Mouse (Mus musculus) MEL (cell line): Measurements from ENCODE around the gene Rxrb. TPM values are rescaled to one million over a fixed set of nuclear protein-coding genes. Genes with fewer than 3 reads are reported as not detected.
A peak's percentile ranks its signal among the peaks of the same experiment; 100 is the strongest.

ENCODE experiments used
- DNase-seq: peaks from one replicate; pipeline ENCODE4 v3.0.0; 2011; ENCODE audit warnings: low read depth, low spot score
- H3K27ac ChIP-seq: 2 replicates; pipeline ENCODE4 v1.5.1; 2012; ENCODE audit warnings: low read depth, mild to moderate bottlenecking, control low read depth, low read length, moderate library complexity; ENCODE audit not compliant: control insufficient read depth
- H3K27me3 ChIP-seq, 2 experiments: fragments of 150-350 bp in 1 of 2; sonication (generic) in 1 of 2; 2 replicates each; pipeline ENCODE4 v1.6.1; 2012; ENCODE audit warnings: low read length in 2 of 2, mild to moderate bottlenecking in 2 of 2, improper control_type of control experiment in 1 of 2, moderate library complexity in 1 of 2; ENCODE audit not compliant: insufficient read depth in 2 of 2, control insufficient read depth in 1 of 2
- H3K36me3 ChIP-seq, 2 experiments: 2 replicates each; pipeline ENCODE4 v1.6.1; 2012 to 2014; ENCODE audit warnings: low read length in 2 of 2, improper control_type of control experiment in 1 of 2, inconsistent platforms in 1 of 2, mild to moderate bottlenecking in 1 of 2; ENCODE audit not compliant: insufficient read depth in 2 of 2, control insufficient read depth in 1 of 2
- H3K4me1 ChIP-seq, 2 experiments: fragments of 150-350 bp in 1 of 2; sonication (generic) in 1 of 2; 2 replicates each; pipeline ENCODE4 v1.6.1; 2012; ENCODE audit warnings: low read length in 2 of 2, improper control_type of control experiment in 1 of 2, mild to moderate bottlenecking in 1 of 2; ENCODE audit not compliant: insufficient read depth in 2 of 2, control insufficient read depth in 1 of 2
- H3K4me3 ChIP-seq, 2 experiments: fragments of 150-350 bp in 1 of 2; sonication (generic) in 1 of 2; 2 replicates each; pipeline ENCODE4 v1.5.1; 2012; ENCODE audit warnings: low read depth in 2 of 2, low read length in 2 of 2, mild to moderate bottlenecking in 2 of 2, moderate library complexity in 2 of 2, control low read depth in 1 of 2, improper control_type of control experiment in 1 of 2; ENCODE audit not compliant: control insufficient read depth in 1 of 2, insufficient read depth in 1 of 2
- H3K79me2 ChIP-seq: 2 replicates; pipeline ENCODE4 v1.6.1; 2012; ENCODE audit warnings: mild to moderate bottlenecking, low read length, moderate library complexity; ENCODE audit not compliant: control insufficient read depth, poor library complexity, insufficient read depth
- H3K9ac ChIP-seq: 2 replicates; pipeline ENCODE4 v1.6.1; 2012; ENCODE audit warnings: low read depth, mild to moderate bottlenecking, control low read depth, low read length, moderate library complexity; ENCODE audit not compliant: control insufficient read depth, poor library complexity, severe bottlenecking
- H3K9me3 ChIP-seq: fragments of 150-350 bp; sonication (generic); replicated peaks from 2 replicates; pipeline ENCODE4 v1.6.1; 2012; ENCODE audit warnings: mild to moderate bottlenecking, low read length, improper control_type of control experiment, moderate library complexity; ENCODE audit not compliant: insufficient read depth
- CHD1 ChIP-seq: IDR thresholded peaks from 2 replicates; pipeline ENCODE4 v1.6.1; 2012; ENCODE audit warnings: low read depth, mild to moderate bottlenecking, inconsistent platforms, low read length, improper control_type of control experiment
- CHD2 ChIP-seq: IDR thresholded peaks from 2 replicates; pipeline ENCODE4 v1.6.1; 2011; ENCODE audit warnings: low read length, improper control_type of control experiment
- CTCF ChIP-seq, 3 experiments: IDR thresholded peaks in 2 of 3; conservative IDR thresholded peaks in 1 of 3; 2 replicates each; pipeline ENCODE4 v1.5.1; 2011 to 2012; ENCODE audit warnings: low read length in 3 of 3, low read depth in 2 of 3, mild to moderate bottlenecking in 2 of 3, improper control_type of control experiment in 1 of 3, inconsistent platforms in 1 of 3, mixed read lengths in 1 of 3, moderate library complexity in 1 of 3; ENCODE audit not compliant: control insufficient read depth in 1 of 3, insufficient read depth in 1 of 3, poor library complexity in 1 of 3, severe bottlenecking in 1 of 3
- MAZ ChIP-seq: IDR thresholded peaks from 2 replicates; pipeline ENCODE4 v1.6.1; 2012; ENCODE audit warnings: low read depth, mild to moderate bottlenecking, inconsistent platforms, low read length, improper control_type of control experiment
- MXI1 ChIP-seq: IDR thresholded peaks from 2 replicates; pipeline ENCODE4 v1.6.1; 2011; ENCODE audit warnings: mild to moderate bottlenecking, low read depth, low read length, improper control_type of control experiment
- NELFE ChIP-seq: IDR thresholded peaks from 2 replicates; pipeline ENCODE4 v1.6.1; 2011; ENCODE audit warnings: low read depth, low read length, improper control_type of control experiment
- NRF1 ChIP-seq: IDR thresholded peaks from 2 replicates; pipeline ENCODE4 v1.6.1; 2014; ENCODE audit warnings: low read depth, mild to moderate bottlenecking, inconsistent platforms, low read length, improper control_type of control experiment, moderate library complexity; ENCODE audit not compliant: poor library complexity, insufficient read depth, severe bottlenecking
- POLR2AphosphoS2 ChIP-seq: IDR thresholded peaks from 2 replicates; pipeline ENCODE4 v1.6.1; 2011; ENCODE audit warnings: low read length, improper control_type of control experiment
- POLR2AphosphoS5 ChIP-seq: IDR thresholded peaks from 2 replicates; pipeline ENCODE4 v1.6.1; 2012; ENCODE audit warnings: low read depth, borderline replicate concordance, mild to moderate bottlenecking, inconsistent platforms, low read length, moderate library complexity, mixed read lengths
- TBP ChIP-seq: IDR thresholded peaks from 2 replicates; pipeline ENCODE4 v1.8.0; 2011; ENCODE audit warnings: low read depth, low read length, improper control_type of control experiment
- polyA plus RNA-seq, 2 experiments: library from polyadenylated mRNA; stranded (reverse) in 1 of 2; unstranded in 1 of 2; fragments of >175 nt in 1 of 2; fragments of >200 nt in 1 of 2; gene quantifications; 2 replicates each; pipeline versions ENCODE4 v1.2.1 to v1.2.4; 2012; ENCODE audit warnings: low replicate concordance in 2 of 2, low read depth in 1 of 2; ENCODE audit not compliant: insufficient read length in 2 of 2, insufficient read depth in 1 of 2, missing spikeins in 1 of 2
- total RNA-seq: library from RNA; depleted of rRNA; stranded (reverse); fragments of 300-350 nt; gene quantifications from 2 replicates; pipeline ENCODE4 v1.2.3, GENCODE M21; 2012

The Rxrb gene
- total and polyA plus RNA-seq, 3 experiments: 37.6 to 63.4 TPM; not detected in 1

DNA sequence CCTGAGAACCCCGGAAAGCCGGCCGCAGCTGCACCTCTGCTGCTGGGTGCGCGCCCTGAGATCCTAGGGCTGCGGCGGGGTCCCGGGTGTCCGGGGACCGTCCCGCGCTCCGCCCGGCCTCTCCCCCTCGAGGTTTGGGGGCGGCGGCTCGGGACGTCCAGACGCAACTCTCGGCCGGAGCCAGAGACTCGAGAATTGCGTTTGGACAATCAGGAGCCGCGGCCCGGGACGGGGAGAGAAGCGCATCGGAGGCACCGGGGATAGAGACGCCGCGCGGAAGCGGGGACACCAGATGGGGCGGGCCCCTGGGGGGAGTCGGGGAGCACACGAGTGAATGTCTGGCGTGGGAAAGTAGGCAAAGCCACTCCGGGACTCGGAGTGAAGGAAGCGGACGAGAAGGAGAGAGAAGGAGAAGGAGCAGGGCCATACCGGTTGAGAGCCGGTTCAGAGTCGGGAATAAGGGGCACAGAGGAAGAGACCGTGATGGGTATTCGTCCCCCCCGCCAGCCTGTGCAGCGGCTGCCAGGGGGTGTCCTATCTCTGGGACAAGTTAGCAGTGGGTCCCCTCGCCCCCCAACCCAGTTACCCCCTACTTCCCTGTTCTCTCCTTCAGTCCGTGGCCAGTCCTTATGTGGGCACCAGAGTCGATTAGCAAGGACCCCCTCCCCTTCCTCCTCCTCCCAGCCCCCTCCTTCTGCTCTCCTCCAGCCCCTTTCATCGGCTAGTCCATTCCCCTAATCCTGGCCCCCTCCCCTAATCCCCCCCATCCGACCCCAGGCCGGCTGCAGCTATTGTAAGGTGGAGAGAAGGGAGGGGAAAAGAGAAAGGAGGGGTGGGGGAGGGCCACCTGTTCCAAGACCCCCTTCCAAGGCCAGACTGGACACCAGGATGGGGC lies 6.5 kb upstream of the Rxrb start (continued):
- no peak for TF ChIP-seq POLR2AphosphoS5
- no peak; the same call in 1 of the 2 replicates for TF ChIP-seq NELFE
- TF ChIP-seq MXI1: no peak; the same call in 1 of the 2 replicates
- TF ChIP-seq MAZ: no peak
- TF ChIP-seq TBP: no peak
- TF ChIP-seq CHD1: no peak
- TF ChIP-seq CTCF (IDR thresholded peaks at IDR 0.05 in 2 of 3, conservative IDR thresholded peaks at IDR 0.05 in 1 of 3; ENCODE audit: control insufficient read depth in 1 of 3, insufficient read depth in 1 of 3, low read depth in 2 of 3, low read length in 3 of 3, poor library complexity in 1 of 3, severe bottlenecking in 1 of 3): no peak

DNA sequence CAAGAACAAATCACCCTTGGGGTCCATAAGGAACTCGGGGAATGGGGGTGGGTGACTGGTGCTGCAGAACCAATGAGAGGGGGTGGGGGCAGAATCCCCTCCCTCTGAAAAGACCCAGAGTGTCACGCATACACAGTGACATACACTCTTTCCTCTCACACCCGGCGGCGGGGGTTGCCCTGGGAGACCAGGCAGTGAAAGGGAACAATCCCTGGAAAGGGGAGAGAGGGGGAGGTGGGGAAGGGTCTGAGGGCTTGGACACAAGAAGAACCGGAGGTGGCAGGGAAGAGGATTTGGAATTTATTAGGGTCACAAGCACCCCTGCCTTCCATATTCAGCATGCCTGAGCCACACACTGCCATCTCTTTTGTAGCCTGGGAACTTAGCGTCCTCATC lies 5.9 kb upstream of the Rxrb start:
- Histone ChIP-seq H3K36me3 (peaks cover 3 to 15% of the 10 kb centered on the region in 2 experiments; a peak in 3 of 4 replicates), H3K27ac (no peak overlapping the region), H3K9ac (peak overlapping the region; percentile 96), H3K9me3 (no peaks in the 10 kb centered on the region), H3K27me3 (no peaks in the 10 kb centered on the region), H3K79me2 (peaks cover 28% of the 10 kb centered on the region), H3K4me3 (peak overlapping the region in 1 of 2 experiments; percentile 96; a peak in 1 of 4 replicates), H3K4me1 (peaks cover 0 to 31% of the 10 kb centered on the region in 2 experiments; a peak in 2 of 4 replicates)
- no peak; the same call in 1 of the 2 replicates for TF ChIP-seq POLR2AphosphoS2
- TF ChIP-seq, all 39 proteins: peak for 0
- DNase-seq: no peak

DNA sequence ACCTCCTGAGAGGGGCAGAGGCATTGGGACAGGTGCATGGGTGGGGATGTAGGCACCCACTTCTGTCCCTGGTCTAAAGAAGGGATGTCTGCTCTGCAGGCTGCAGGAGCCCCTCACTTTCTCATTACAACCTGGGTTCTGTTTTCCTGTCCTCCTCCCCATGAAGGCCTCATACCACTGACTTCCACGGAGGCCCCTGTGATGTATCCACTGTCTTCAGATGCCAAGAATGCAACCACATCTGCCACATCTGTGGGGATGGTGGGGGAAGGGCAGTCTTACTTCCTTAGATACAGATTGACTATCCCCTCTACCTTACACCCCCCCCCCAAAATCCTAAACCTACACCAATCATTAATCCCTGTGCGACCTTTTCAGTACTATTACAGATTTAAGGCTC lies 5.4 kb upstream of the Rxrb start:
- no peak overlapping the region for H3K27ac ChIP-seq
- no peak overlapping the region for H3K9ac ChIP-seq
- no peaks in the 10 kb centered on the region for H3K27me3 ChIP-seq
- H3K4me1 ChIP-seq: peaks cover 0 to 32% of the 10 kb centered on the region in 2 experiments; a peak in 2 of 4 replicates
- peaks cover 32% of the 10 kb centered on the region for H3K79me2 ChIP-seq
- peaks cover 3 to 15% of the 10 kb centered on the region in 2 experiments; a peak in 3 of 4 replicates for H3K36me3 ChIP-seq
- no peak overlapping the region for H3K4me3 ChIP-seq
- no peaks in the 10 kb centered on the region for H3K9me3 ChIP-seq
- TF ChIP-seq CHD2 (0 out of 2 replicates have a peak, but pooled peaks have one; percentile 13), NRF1 (no peak), POLR2AphosphoS2 (0 out of 2 replicates have a peak, but pooled peaks have one; percentile 4)
- DNase-seq: peak; percentile 52
